Mouse (Mus musculus) intestine, embryonic 15.5 days (tissue): Measurements from ENCODE around the gene Smlr1. TPM values are rescaled to one million over a fixed set of nuclear protein-coding genes. Genes with fewer than 3 reads are reported as not detected.

Experiments used
- ATAC-seq: fragments of 200-750 bp; cut with Nextera tagmentation; 2 replicates; pipeline ENCODE4 v1.8.0; 2017; ENCODE audit warnings: moderate TSS enrichment, moderate library complexity
- H3K27ac ChIP-seq: fragments of 300-500 bp; sonication (generic); 2 replicates; pipeline ENCODE4 v1.5.1; 2015; ENCODE audit warnings: mild to moderate bottlenecking, inconsistent platforms
- H3K27me3 ChIP-seq: fragments of 300-500 bp; sonication (generic); replicated peaks from 2 replicates; pipeline ENCODE4 v1.6.1; 2015; ENCODE audit warnings: inconsistent platforms
- H3K36me3 ChIP-seq: fragments of 300-500 bp; sonication (generic); 2 replicates; pipeline ENCODE4 v1.6.1; 2015; ENCODE audit warnings: inconsistent platforms
- H3K4me1 ChIP-seq: fragments of 300-500 bp; sonication (generic); replicated peaks from 2 replicates; pipeline ENCODE4 v1.6.1; 2015; ENCODE audit warnings: inconsistent platforms
- H3K4me2 ChIP-seq: fragments of 300-500 bp; sonication (generic); replicated peaks from 2 replicates; pipeline ENCODE4 v1.6.1; 2015; ENCODE audit warnings: mild to moderate bottlenecking, inconsistent platforms
- H3K4me3 ChIP-seq: fragments of 300-500 bp; sonication (generic); replicated peaks from 2 replicates; pipeline ENCODE4 v1.5.1; 2015; ENCODE audit warnings: inconsistent platforms
- H3K9ac ChIP-seq: fragments of 300-500 bp; sonication (generic); 2 replicates; pipeline ENCODE4 v1.6.1; 2015; ENCODE audit warnings: inconsistent platforms
- H3K9me3 ChIP-seq: fragments of 300-500 bp; sonication (generic); 2 replicates; pipeline ENCODE4 v1.6.1; 2016; ENCODE audit warnings: inconsistent platforms
- WGBS: fragments of 180-500 bp; shearing (Covaris S2); methylation state at CpG from one replicate; pipeline ENCODE4 v1.1.7; 2015; 5-methylcytosine and 5-hydroxymethylcytosine counted together
- polyA plus RNA-seq: library from polyadenylated mRNA; unstranded; fragments of >200 nt; fragmentation: Nextera tagmentation; extraction: Ambion mirVana; gene quantifications from 2 replicates; pipeline ENCODE4 v1.2.1, GENCODE M21; 2015

Smlr1 gene
- polyA plus RNA-seq, 1 experiment from 2014 or later = 9.3 TPM

- Histone ChIP-seq H3K4me1 (0 out of 2 replicates have a peak, but pooled peaks cover 3% of the 10 kb centered on the region), H3K27me3 (no peaks in the 10 kb centered on the region), H3K4me3 (no peak overlapping the region), H3K27ac (no peak overlapping the region), H3K4me2 (no peak overlapping the region), H3K36me3 (no peaks in the 10 kb centered on the region), H3K9me3 (no peaks in the 10 kb centered on the region), H3K9ac (no peak overlapping the region)
- 53% methylated on average over 2 of the region's 2 CpGs for WGBS
- no peak for ATAC-seq
Measured at GRCm38 (mm10) chr10:25533105-25533504, 3.0 kb downstream of the Smlr1 start.

- no peak for ATAC-seq
- 69% methylated on average over 13 of the region's 13 CpGs for WGBS
Measured at GRCm38 (mm10) chr10:25531335-25531734, 4.7 kb downstream of the Smlr1 start.

GRCm38 (mm10) chr10:25527126-25527525 lies 8.9 kb downstream of the Smlr1 start:
- 76% methylated on average over 3 of the region's 3 CpGs for WGBS

More at GRCm38 (mm10) chr10:25531335-25531734, 4.7 kb downstream of the Smlr1 start:
- Histone ChIP-seq H3K27ac (no peak overlapping the region), H3K4me3 (no peak overlapping the region), H3K9me3 (no peaks in the 10 kb centered on the region), H3K9ac (no peak overlapping the region), H3K4me1 (0 out of 2 replicates have a peak, but pooled peaks cover 3% of the 10 kb centered on the region), H3K4me2 (no peak overlapping the region), H3K36me3 (no peaks in the 10 kb centered on the region), H3K27me3 (no peaks in the 10 kb centered on the region)

GRCm38 (mm10) chr10:25526622-25527021 lies 9.4 kb downstream of the Smlr1 start:
- H3K4me1 ChIP-seq = 0 out of 2 replicates have a peak, but pooled peaks cover under 1% of the 10 kb centered on the region
- no peak overlapping the region for H3K4me2 ChIP-seq
- no peaks in the 10 kb centered on the region; the same call in 1 of the 2 replicates for H3K36me3 ChIP-seq
- no peak overlapping the region for H3K9ac ChIP-seq
- H3K9me3 ChIP-seq = no peaks in the 10 kb centered on the region
- WGBS = 92% methylated on average over 4 of the region's 4 CpGs
- ATAC-seq = no peak
- H3K27ac ChIP-seq = no peak overlapping the region
- H3K27me3 ChIP-seq = no peaks in the 10 kb centered on the region
- H3K4me3 ChIP-seq = no peak overlapping the region

More at GRCm38 (mm10) chr10:25527126-25527525, 8.9 kb downstream of the Smlr1 start:
- no peak for ATAC-seq
- Histone ChIP-seq H3K27me3 (no peaks in the 10 kb centered on the region), H3K4me1 (0 out of 2 replicates have a peak, but pooled peaks cover 3% of the 10 kb centered on the region), H3K4me2 (no peak overlapping the region), H3K27ac (no peak overlapping the region), H3K9me3 (no peaks in the 10 kb centered on the region), H3K9ac (no peak overlapping the region), H3K4me3 (no peak overlapping the region), H3K36me3 (no peaks in the 10 kb centered on the region; the same call in 1 of the 2 replicates)

- no peaks in the 10 kb centered on the region for H3K4me1 ChIP-seq
- H3K9me3 ChIP-seq = no peaks in the 10 kb centered on the region
- H3K4me3 ChIP-seq = no peak overlapping the region
- ATAC-seq = no peak
- H3K4me2 ChIP-seq = no peak overlapping the region
- no peak overlapping the region for H3K27ac ChIP-seq
- WGBS = 73% methylated on average over 4 of the region's 4 CpGs
- no peaks in the 10 kb centered on the region for H3K27me3 ChIP-seq
- no peak overlapping the region for H3K9ac ChIP-seq
- no peaks in the 10 kb centered on the region; the same call in 1 of the 2 replicates for H3K36me3 ChIP-seq
Measured at GRCm38 (mm10) chr10:25526156-25526555, 9.9 kb downstream of the Smlr1 start.

- H3K4me1 ChIP-seq = no peaks in the 10 kb centered on the region
- H3K36me3 ChIP-seq = no peaks in the 10 kb centered on the region; the same call in 1 of the 2 replicates
- no peak overlapping the region for H3K4me3 ChIP-seq
- H3K27me3 ChIP-seq = no peaks in the 10 kb centered on the region
- no peak for ATAC-seq
- no peaks in the 10 kb centered on the region for H3K9me3 ChIP-seq
- H3K9ac ChIP-seq = no peak overlapping the region
- H3K4me2 ChIP-seq = no peak overlapping the region
- 89% methylated on average over 8 of the region's 8 CpGs for WGBS
- no peak overlapping the region for H3K27ac ChIP-seq
Measured at GRCm38 (mm10) chr10:25523727-25524126, 12.3 kb downstream of the Smlr1 start.

- no peaks in the 10 kb centered on the region for H3K4me1 ChIP-seq
- H3K4me3 ChIP-seq = no peak overlapping the region
- no peaks in the 10 kb centered on the region; the same call in 1 of the 2 replicates for H3K36me3 ChIP-seq
- no peak overlapping the region for H3K9ac ChIP-seq
- H3K9me3 ChIP-seq = no peaks in the 10 kb centered on the region
- no peaks in the 10 kb centered on the region for H3K27me3 ChIP-seq
- H3K4me2 ChIP-seq = no peak overlapping the region
- 79% methylated on average over 5 of the region's 5 CpGs for WGBS
- H3K27ac ChIP-seq = no peak overlapping the region
- peak; percentile 54 for ATAC-seq
Measured at GRCm38 (mm10) chr10:25520428-25520827, 15.6 kb downstream of the Smlr1 start.

GRCm38 (mm10) chr10:25519954-25520353 lies 16.1 kb downstream of the Smlr1 start:
- no peak overlapping the region for H3K4me3 ChIP-seq
- no peaks in the 10 kb centered on the region; the same call in 1 of the 2 replicates for H3K36me3 ChIP-seq
- no peaks in the 10 kb centered on the region for H3K4me1 ChIP-seq
- no peaks in the 10 kb centered on the region for H3K9me3 ChIP-seq
- H3K9ac ChIP-seq = no peak overlapping the region
- H3K27me3 ChIP-seq = no peaks in the 10 kb centered on the region
- H3K27ac ChIP-seq = no peak overlapping the region
- no peak overlapping the region for H3K4me2 ChIP-seq
- WGBS = 60% methylated on average over 3 of the region's 3 CpGs
- peak; percentile 95 for ATAC-seq

GRCm38 (mm10) chr10:25513821-25514220 lies 22.2 kb downstream of the Smlr1 start:
- Histone ChIP-seq H3K9ac (no peak overlapping the region), H3K4me1 (no peaks in the 10 kb centered on the region), H3K27ac (no peak overlapping the region), H3K9me3 (no peaks in the 10 kb centered on the region), H3K4me3 (no peak overlapping the region), H3K36me3 (peaks cover 4% of the 10 kb centered on the region; the same call in 1 of the 2 replicates), H3K27me3 (no peaks in the 10 kb centered on the region), H3K4me2 (no peak overlapping the region)
- WGBS = 63% methylated on average over 1 of the region's 1 CpGs
- ATAC-seq = no peak

GRCm38 (mm10) chr10:25503250-25503649 lies 32.8 kb downstream of the Smlr1 start:
- Histone ChIP-seq H3K4me2 (no peak overlapping the region), H3K27me3 (no peaks in the 10 kb centered on the region), H3K9me3 (no peaks in the 10 kb centered on the region), H3K36me3 (no peaks in the 10 kb centered on the region), H3K27ac (no peak overlapping the region), H3K4me3 (no peak overlapping the region), H3K4me1 (no peaks in the 10 kb centered on the region), H3K9ac (no peak overlapping the region)
- no peak for ATAC-seq
- 60% methylated on average over 5 of the region's 5 CpGs for WGBS

- Histone ChIP-seq H3K9me3 (no peaks in the 10 kb centered on the region), H3K4me3 (no peak overlapping the region), H3K27ac (no peak overlapping the region), H3K9ac (no peak overlapping the region), H3K36me3 (no peaks in the 10 kb centered on the region), H3K4me2 (no peak overlapping the region), H3K4me1 (no peaks in the 10 kb centered on the region), H3K27me3 (no peaks in the 10 kb centered on the region)
- ATAC-seq = no peak
- 71% methylated on average over 10 of the region's 10 CpGs for WGBS
Measured at GRCm38 (mm10) chr10:25499323-25500071, 36.6 kb downstream of the Smlr1 start.

- no peak overlapping the region for H3K9ac ChIP-seq
- no peak overlapping the region for H3K27ac ChIP-seq
- no peaks in the 10 kb centered on the region for H3K27me3 ChIP-seq
- no peaks in the 10 kb centered on the region for H3K4me1 ChIP-seq
- H3K36me3 ChIP-seq = no peaks in the 10 kb centered on the region
- H3K4me2 ChIP-seq = no peak overlapping the region
- H3K9me3 ChIP-seq = no peaks in the 10 kb centered on the region
- no peak; the same call in 1 of the 2 replicates for ATAC-seq
- H3K4me3 ChIP-seq = no peak overlapping the region
- WGBS = 3% methylated on average over 1 of the region's 1 CpGs
Measured at GRCm38 (mm10) chr10:25488456-25488855, 47.6 kb downstream of the Smlr1 start.

- 57% methylated on average over 5 of the region's 5 CpGs for WGBS
- 0 out of 2 replicates have a peak, but pooled peaks cover 2% of the 10 kb centered on the region for H3K4me1 ChIP-seq
- ATAC-seq = no peak
- no peaks in the 10 kb centered on the region for H3K36me3 ChIP-seq
- H3K4me3 ChIP-seq = no peak overlapping the region
- no peak overlapping the region for H3K4me2 ChIP-seq
- H3K9me3 ChIP-seq = no peaks in the 10 kb centered on the region
- no peak overlapping the region for H3K9ac ChIP-seq
- no peak overlapping the region for H3K27ac ChIP-seq
- H3K27me3 ChIP-seq = no peaks in the 10 kb centered on the region
Measured at GRCm38 (mm10) chr10:25482791-25483190, 53.3 kb downstream of the Smlr1 start.
